Mouse (Mus musculus) CH12.LX (cell line): ENCODE results near the gene Gm3264. TPM values are rescaled to one million over a fixed set of nuclear protein-coding genes. Genes with fewer than 3 reads are reported as not detected.
"Not testable (repeated sequence)": the region's sequence is repeated elsewhere in the genome, so short reads cannot be mapped to it uniquely, and the experiment has no call there.

Source experiments
- DNase-seq: peaks from one replicate; pipeline ENCODE4 v3.0.0-alpha.2; 2013; ENCODE audit errors: extremely low read depth
- H3K27ac ChIP-seq: 2 replicates; pipeline ENCODE4 v1.5.1; 2012; ENCODE audit warnings: low read depth, mild to moderate bottlenecking, control low read depth, moderate library complexity; ENCODE audit not compliant: insufficient read depth
- H3K27me3 ChIP-seq: replicated peaks from 2 replicates; pipeline ENCODE3; 2012; ENCODE audit warnings: inconsistent platforms
- H3K36me3 ChIP-seq, 2 experiments: replicated peaks in 1 of 2; 2 replicates each; pipeline versions ENCODE3 to v1.6.1; 2012; ENCODE audit warnings: inconsistent platforms in 1 of 2, low read length in 1 of 2, mild to moderate bottlenecking in 1 of 2, mixed read lengths in 1 of 2, moderate library complexity in 1 of 2; ENCODE audit not compliant: control insufficient read depth in 1 of 2, insufficient read depth in 1 of 2
- H3K4me1 ChIP-seq, 2 experiments: 2 replicates each; pipeline ENCODE4 v1.6.1; 2012; ENCODE audit warnings: inconsistent platforms in 1 of 2, moderate library complexity in 1 of 2; ENCODE audit not compliant: insufficient read depth in 2 of 2, control insufficient read depth in 1 of 2
- H3K4me2 ChIP-seq: 2 replicates; pipeline ENCODE4 v1.6.1; 2012; ENCODE audit warnings: low read depth, mild to moderate bottlenecking, control low read depth; ENCODE audit not compliant: poor library complexity, insufficient read depth, severe bottlenecking
- H3K4me3 ChIP-seq, 3 experiments: fragments of 150-350 bp in 1 of 3; sonication (generic) in 1 of 3; replicated peaks in 1 of 3; 2 replicates each; pipeline versions ENCODE3 to v1.5.1; 2011 to 2012; ENCODE audit warnings: low read depth in 2 of 3, low read length in 2 of 3, mild to moderate bottlenecking in 2 of 3, moderate library complexity in 2 of 3, control low read depth in 1 of 3, improper control_type of control experiment in 1 of 3, inconsistent platforms in 1 of 3, mixed read lengths in 1 of 3; ENCODE audit not compliant: poor library complexity in 1 of 3
- H3K79me2 ChIP-seq: replicated peaks from 2 replicates; pipeline ENCODE4 v1.6.1; 2012; ENCODE audit warnings: mild to moderate bottlenecking, moderate library complexity; ENCODE audit not compliant: control insufficient read depth, poor library complexity, insufficient read depth, severe bottlenecking; ENCODE audit errors: extremely low read depth
- H3K9ac ChIP-seq: 2 replicates; pipeline ENCODE4 v1.6.1; 2012; ENCODE audit warnings: low read depth, mild to moderate bottlenecking, control low read depth, moderate library complexity; ENCODE audit not compliant: insufficient read depth
- H3K9me3 ChIP-seq: replicated peaks from 2 replicates; pipeline ENCODE3; 2012; ENCODE audit warnings: low read length, inconsistent platforms, mixed read lengths
- dilution Hi-C: fragments of 300-500 bp; cut with MboI; formaldehyde crosslinking; loops from 2 replicates; pipeline ENCODE4 v1.14.3; 2020; ENCODE audit warnings: low sequenced_read_pairs; ENCODE audit not compliant: extremely low pct_unique_long_range_greater_than_20kb, extremely low pct_ligation_motif_present
- in situ Hi-C: fragments of 300-500 bp; cut with MboI; formaldehyde crosslinking; loops from 3 replicates; pipeline ENCODE4 v1.14.3; 2019; ENCODE audit warnings: low sequenced_read_pairs, low pct_ligation_motif_present, low pct_unique_long_range_greater_than_20kb, mixed read lengths
- polyA plus RNA-seq: library from polyadenylated mRNA; unstranded; fragments of >175 nt; gene quantifications from 2 replicates; pipeline ENCODE4 v1.2.1, GENCODE M21; 2012; ENCODE audit warnings: low read depth; ENCODE audit not compliant: insufficient read length
- total RNA-seq, 2 experiments: library from RNA; depleted of rRNA; stranded (reverse); fragments of 300-350 nt in 1 of 2; fragments of >200 nt in 1 of 2; gene quantifications; 2 replicates each; pipeline ENCODE4 v1.2.3; 2012 to 2014

The Gm3264 gene
- total RNA-seq (2012; rRNA removed) (not detected in 2 replicates), total RNA-seq (2014; rRNA removed) (not detected in 2 replicates), polyA plus RNA-seq (not detected in 2 replicates)

DNA sequence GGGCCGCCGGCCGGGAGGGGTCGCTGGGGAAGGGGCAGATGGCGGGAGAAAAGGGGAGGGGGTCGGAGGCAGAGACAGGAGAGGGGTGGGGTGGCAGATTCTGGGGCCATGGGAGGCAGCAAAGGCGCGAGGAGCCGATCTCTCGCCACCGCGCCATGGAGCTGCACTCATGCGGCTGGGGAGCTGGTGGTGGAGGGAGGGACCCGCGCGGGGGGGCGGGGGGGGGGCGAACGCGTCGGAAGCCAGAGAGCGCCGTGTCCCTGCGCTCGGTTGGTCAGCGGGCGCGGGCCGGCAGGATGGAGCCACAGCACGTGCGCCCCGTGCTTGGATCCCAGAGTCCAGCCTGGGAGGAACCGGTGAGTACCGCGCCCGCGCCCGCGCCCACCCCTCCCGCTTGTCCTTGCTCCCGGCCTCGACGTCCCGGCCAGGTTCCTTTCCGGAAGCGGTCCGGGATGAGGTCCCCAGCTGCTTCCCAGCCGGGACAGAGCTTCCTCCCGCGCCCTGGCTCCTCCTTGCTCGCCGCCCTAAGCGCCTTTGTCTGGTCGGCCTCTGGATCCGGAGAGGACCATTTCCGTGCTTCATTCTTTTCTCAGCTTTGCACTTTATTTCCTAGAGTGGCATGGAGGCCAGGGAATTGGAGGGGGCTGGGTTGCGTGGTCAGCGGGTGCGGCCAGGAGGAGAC, at the start of gene Gm3264:
Gm3264 (plus strand) TSS at position 278 of the 682 bp plus-strand sequence.
- in situ Hi-C loops, DNase-seq, H3K27ac ChIP-seq, H3K36me3 ChIP-seq, H3K4me1 ChIP-seq, H3K4me3 ChIP-seq, dilution Hi-C loops, H3K9me3 ChIP-seq, H3K27me3 ChIP-seq, H3K4me2 ChIP-seq, H3K9ac ChIP-seq, H3K79me2 ChIP-seq: not testable (repeated sequence)

GRCm38 (mm10) chr14:4806421-4806820, 49.0 kb upstream of the Gm3264 start:
- H3K4me3 ChIP-seq, DNase-seq, H3K79me2 ChIP-seq, H3K27ac ChIP-seq, H3K9ac ChIP-seq, H3K4me2 ChIP-seq, H3K4me1 ChIP-seq, dilution Hi-C loops, H3K36me3 ChIP-seq, H3K9me3 ChIP-seq, H3K27me3 ChIP-seq, in situ Hi-C loops: not testable (repeated sequence)

DNA sequence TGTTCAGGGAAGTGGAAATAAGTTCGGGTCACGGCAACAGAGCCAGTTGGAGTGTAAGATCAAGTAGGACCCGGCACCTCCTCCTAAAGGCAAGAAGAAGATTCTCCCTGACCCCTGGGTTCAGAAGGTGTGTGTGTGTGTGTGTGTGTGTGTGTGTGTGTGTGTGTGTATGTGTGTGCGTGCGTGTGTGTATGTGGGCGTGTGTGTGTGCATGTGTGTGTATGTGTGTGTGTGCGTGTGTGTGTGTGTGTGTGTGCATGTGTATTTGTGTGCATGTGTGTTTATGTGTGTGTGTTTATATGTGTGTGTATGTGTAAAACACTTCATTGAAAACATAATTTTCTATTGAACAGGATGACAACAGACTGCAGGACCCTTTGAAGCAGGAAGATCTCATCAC, 33.4 kb upstream of the Gm3264 start:
- H3K79me2 ChIP-seq, DNase-seq, dilution Hi-C loops, H3K9ac ChIP-seq, H3K27me3 ChIP-seq, H3K4me2 ChIP-seq, H3K27ac ChIP-seq, H3K36me3 ChIP-seq, H3K9me3 ChIP-seq, in situ Hi-C loops, H3K4me1 ChIP-seq, H3K4me3 ChIP-seq: not testable (repeated sequence)

DNA sequence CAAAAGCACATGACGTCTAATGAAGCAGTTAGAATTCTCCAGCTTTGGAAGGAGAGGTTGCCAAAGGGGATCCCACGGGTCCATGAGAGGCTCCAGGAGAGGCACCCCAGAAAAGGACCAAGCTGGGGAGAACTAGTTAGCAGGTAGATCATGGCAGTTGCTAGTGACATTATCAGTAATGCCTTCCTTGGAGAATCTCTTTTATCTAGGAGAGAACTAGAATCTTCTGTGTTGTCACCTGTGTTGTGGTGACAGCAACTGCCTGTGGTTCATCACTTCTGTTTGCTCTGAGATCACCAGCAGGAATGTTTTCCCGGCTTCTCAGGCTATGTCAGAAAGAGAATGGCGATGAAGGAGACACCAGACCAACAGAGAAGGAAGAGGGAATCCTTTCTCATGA, 17.6 kb upstream of the Gm3264 start, which contains the start of gene Gm3269:
Gm3269 (plus strand) TSS at position 301 of the 400 bp plus-strand sequence.
- dilution Hi-C loops, H3K27me3 ChIP-seq, in situ Hi-C loops, DNase-seq, H3K9ac ChIP-seq, H3K27ac ChIP-seq, H3K4me2 ChIP-seq, H3K36me3 ChIP-seq, H3K79me2 ChIP-seq, H3K4me3 ChIP-seq, H3K9me3 ChIP-seq, H3K4me1 ChIP-seq: not testable (repeated sequence)

- H3K4me3 ChIP-seq, H3K9ac ChIP-seq, H3K9me3 ChIP-seq, in situ Hi-C loops, H3K79me2 ChIP-seq, H3K27me3 ChIP-seq, DNase-seq, H3K27ac ChIP-seq, H3K4me1 ChIP-seq, H3K36me3 ChIP-seq, H3K4me2 ChIP-seq, dilution Hi-C loops: not testable (repeated sequence)
These were observed 36.7 kb downstream of the Gm3264 start, which contains the start of gene Gm3278 for GRCm38 (mm10) chr14:4892116-4892515. Gene Gm3278 (plus strand): TSS chr14:4892416.
